Comparison of ENCODE assay signal across 40 mouse cellular contexts in the genomic region with DNA sequence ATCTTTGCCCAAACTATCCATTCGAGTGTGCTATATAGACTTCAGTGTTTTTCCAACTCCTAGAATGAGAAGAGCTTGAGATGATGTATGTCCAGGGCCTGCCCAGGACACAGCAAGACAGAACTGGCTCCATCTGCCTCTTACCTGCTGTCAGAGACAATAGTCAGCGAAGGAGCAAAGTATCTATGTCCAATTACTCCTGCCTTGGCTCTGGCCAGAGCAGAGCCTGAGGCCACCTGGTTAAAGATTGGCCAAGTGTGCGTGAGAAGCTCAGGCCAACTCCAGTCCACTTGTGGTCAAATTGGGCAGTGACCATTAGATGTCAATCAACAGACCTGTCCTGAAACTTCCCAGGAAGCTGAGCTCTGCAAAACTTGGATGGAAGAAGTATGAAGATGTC. TPM values are rescaled to one million over a fixed set of nuclear protein-coding genes. Genes with fewer than 3 reads are reported as not detected.
DNase-seq lines count a peak whose midpoint lies in the region; ATAC-seq and TF ChIP-seq lines count a peak whose summit lies in the region.
"Had no signal": no experiment of that assay in that cellular context is flagged by ENCODE, and none has a peak within 500 bp of the region (broad histone marks: within the 10 kb centered on the region; RNA-seq: fewer than 3 reads in every experiment).

No protein-coding gene starts in this region.

- ATAC-seq in liver, embryonic 16.5 days (ENCODE audit: low read depth), result peak; percentile 74
- no peak for ATAC-seq in forebrain, embryonic 13.5 days
- no peak for ATAC-seq in hindbrain, embryonic 12.5 days (ENCODE audit: low FRiP score)
- ATAC-seq: CD4-positive, CD25-positive, alpha-beta regulatory T cell, adult 4 months; hindbrain, postnatal 0 days; intestine, embryonic 15.5 days; midbrain, embryonic 16.5 days had no signal

- peak; percentile 99 for DNase-seq in liver, adult 2 months (ENCODE audit: extremely low read depth, low read depth, low spot score)
- DNase-seq in liver, result no peak
- DNase-seq in kidney, adult 9 months, result peak; percentile 91
- peak; percentile 82 for DNase-seq in kidney, postnatal 14 days
- DNase-seq in right cerebral cortex, postnatal 4 days, result no peak
- DNase-seq: adrenal gland, postnatal 36 days; cerebellum, adult 18-20 months; cerebellum, postnatal 10 days; gastrocnemius, postnatal 10 days; left cerebral cortex, postnatal 4 days; right cerebral cortex, postnatal 25 days; thymus, adult 2 months; thymus, postnatal 4 days had no signal

- H3K27me3 ChIP-seq in liver, adult 2 months (ENCODE audit: control insufficient read depth, insufficient read depth, low read length), result no peaks in the 10 kb centered on the region
- no peaks in the 10 kb centered on the region for H3K27me3 ChIP-seq in liver, embryonic 16.5 days (ENCODE audit: control insufficient read depth, insufficient read depth, low read depth, low read length)
- H3K27me3 ChIP-seq in forebrain, embryonic 13.5 days, result peaks cover 3% of the 10 kb centered on the region; the same call in 1 of the 2 replicates
- H3K27me3 ChIP-seq in hindbrain, embryonic 12.5 days, result no peaks in the 10 kb centered on the region
- H3K27me3 ChIP-seq: heart, embryonic 15.5 days; intestine, embryonic 15.5 days; lung, embryonic 15.5 days had no signal

- H3K4me1 ChIP-seq in liver, adult 2 months (ENCODE audit: control insufficient read depth, insufficient read depth, low read length), result peaks cover 27% of the 10 kb centered on the region
- peaks cover 6% of the 10 kb centered on the region for H3K4me1 ChIP-seq in liver, embryonic 16.5 days (ENCODE audit: control insufficient read depth, low read depth, low read length)
- H3K4me1 ChIP-seq in forebrain, embryonic 13.5 days, result no peaks in the 10 kb centered on the region
- no peaks in the 10 kb centered on the region for H3K4me1 ChIP-seq in hindbrain, embryonic 12.5 days
- H3K4me1 ChIP-seq: forebrain, embryonic 12.5 days; heart, embryonic 15.5 days; lung, embryonic 15.5 days; midbrain, embryonic 10.5 days had no signal

- H3K9ac ChIP-seq in liver, adult 2 months (ENCODE audit: low read depth, low read length), result no peak overlapping the region
- H3K9ac ChIP-seq in liver, embryonic 16.5 days (ENCODE audit: low read depth, low read length), result no peak overlapping the region
- no peak overlapping the region for H3K9ac ChIP-seq in forebrain, embryonic 13.5 days
- no peak overlapping the region for H3K9ac ChIP-seq in hindbrain, embryonic 12.5 days
- H3K9ac ChIP-seq: forebrain, embryonic 12.5 days; heart, embryonic 15.5 days; intestine, embryonic 15.5 days; lung, embryonic 15.5 days had no signal

- no peak for TF ChIP-seq POLR2A in liver, adult 2 months (IDR thresholded peaks at IDR 0.05; ENCODE audit: extremely low read depth, insufficient read depth, low read length)

- H3K79me2 ChIP-seq in liver, adult 2 months (ENCODE audit: control insufficient read depth, insufficient read depth, low read length), result no peaks in the 10 kb centered on the region

- H3K4me3 ChIP-seq in liver, adult 2 months (ENCODE audit: insufficient read depth, low read depth, low read length), result no peak overlapping the region
- H3K4me3 ChIP-seq in liver, embryonic 16.5 days (ENCODE audit: low read depth, low read length), result no peak overlapping the region
- H3K4me3 ChIP-seq in forebrain, embryonic 13.5 days, result no peak overlapping the region
- no peak overlapping the region for H3K4me3 ChIP-seq in hindbrain, embryonic 12.5 days
- H3K4me3 ChIP-seq: erythroblast, embryonic 14.5 days; forebrain, embryonic 12.5 days; heart, embryonic 10.5 days; heart, embryonic 15.5 days; intestine, embryonic 15.5 days; lung, embryonic 15.5 days; midbrain, embryonic 10.5 days had no signal

- 40% methylated on average over 3 of the region's 3 CpGs for WGBS in liver, adult 2 months
- 57% methylated on average over 3 of the region's 3 CpGs for WGBS in liver, embryonic 16.5 days (ENCODE audit: insufficient replicate concordance)
- WGBS in forebrain, embryonic 13.5 days, result 84% methylated on average over 3 of the region's 3 CpGs
- 77% methylated on average over 3 of the region's 3 CpGs for WGBS in hindbrain, embryonic 12.5 days

- no peak for TF ChIP-seq CTCF in liver, adult 2 months (IDR thresholded peaks at IDR 0.05; ENCODE audit: low read depth, low read length)

- H3K4me2 ChIP-seq in liver, embryonic 16.5 days (ENCODE audit: low read depth, low read length), result no peak overlapping the region
- H3K4me2 ChIP-seq in forebrain, embryonic 13.5 days, result no peak overlapping the region
- no peak overlapping the region for H3K4me2 ChIP-seq in hindbrain, embryonic 12.5 days (replicated peaks)
- H3K4me2 ChIP-seq: forebrain, embryonic 12.5 days; heart, embryonic 15.5 days; intestine, embryonic 15.5 days; lung, embryonic 15.5 days had no signal

- peak overlapping the region; percentile 53 for H3K27ac ChIP-seq in liver, adult 2 months (replicated peaks; ENCODE audit: insufficient read depth, low read depth, low read length)
- H3K27ac ChIP-seq in liver, embryonic 16.5 days (ENCODE audit: low read length), result no peak overlapping the region
- no peak overlapping the region for H3K27ac ChIP-seq in forebrain, embryonic 13.5 days
- no peak overlapping the region for H3K27ac ChIP-seq in hindbrain, embryonic 12.5 days
- H3K27ac ChIP-seq: forebrain, embryonic 12.5 days; heart, embryonic 10.5 days; heart, embryonic 15.5 days; hindbrain, postnatal 0 days; intestine, embryonic 15.5 days; lung, embryonic 15.5 days; midbrain, embryonic 10.5 days had no signal

- no peaks in the 10 kb centered on the region for H3K9me3 ChIP-seq in liver, embryonic 16.5 days (replicated peaks; ENCODE audit: control insufficient read depth, low read length)
- no peaks in the 10 kb centered on the region for H3K9me3 ChIP-seq in forebrain, embryonic 13.5 days (replicated peaks)
- no peaks in the 10 kb centered on the region for H3K9me3 ChIP-seq in hindbrain, embryonic 12.5 days (replicated peaks)
- H3K9me3 ChIP-seq: forebrain, embryonic 12.5 days; heart, embryonic 10.5 days; heart, embryonic 15.5 days; intestine, embryonic 15.5 days; lung, embryonic 15.5 days; midbrain, embryonic 10.5 days had no signal

- H3K36me3 ChIP-seq in liver, adult 2 months (ENCODE audit: control insufficient read depth, insufficient read depth, low read length), result no peaks in the 10 kb centered on the region
- no peaks in the 10 kb centered on the region for H3K36me3 ChIP-seq in liver, embryonic 16.5 days (ENCODE audit: control insufficient read depth, insufficient read depth)
- H3K36me3 ChIP-seq in forebrain, embryonic 13.5 days (ENCODE audit: poor library complexity, severe bottlenecking), result no peaks in the 10 kb centered on the region
- no peaks in the 10 kb centered on the region for H3K36me3 ChIP-seq in hindbrain, embryonic 12.5 days
- H3K36me3 ChIP-seq: forebrain, embryonic 12.5 days; heart, embryonic 10.5 days; heart, embryonic 15.5 days; intestine, embryonic 15.5 days; lung, embryonic 15.5 days; midbrain, embryonic 10.5 days had no signal

RNA-seq across cellular contexts. Expression of a gene that starts 13.9 kb away (rescaled TPM):
- 495 and 621 TPM in 2 replicates for total RNA-seq in liver, adult 2 months (2014; rRNA removed)
- 954 and 976 TPM in 2 replicates for polyA plus RNA-seq in liver, adult 2 months (2012; rRNA removed)
- 0.12 TPM in 2 replicates for polyA plus RNA-seq in liver, embryonic 16.5 days (2015; fragmentation: Nextera tagmentation; extraction: Ambion mirVana)
- not detected in 2 replicates for polyA plus RNA-seq in forebrain, embryonic 13.5 days (2015; fragmentation: Nextera tagmentation; extraction: Ambion mirVana)
- not detected in 2 replicates for polyA plus RNA-seq in hindbrain, embryonic 12.5 days (2016; fragmentation: Nextera tagmentation; extraction: Ambion mirVana)
- total RNA-seq: heart, postnatal 25 days; hindbrain, postnatal 0 days; layer of hippocampus, adult 18-20 months; layer of hippocampus, postnatal 25 days; left cerebral cortex, adult 8-10 months; left cerebral cortex, postnatal 4 days; megakaryocyte progenitor cell, adult 5-6 weeks; neutrophil, adult 5-6 weeks had no signal
- polyA plus RNA-seq: brain, embryonic 14.5 days; CD4-positive, CD25-positive, alpha-beta regulatory T cell, adult 4 months; cortical plate, adult 2 months; embryonic facial prominence, embryonic 14.5 days; erythroblast, embryonic 14.5 days; forebrain, embryonic 12.5 days; heart, embryonic 10.5 days; heart, embryonic 15.5 days; hindbrain, embryonic 11.5 days; hindbrain, postnatal 0 days; intestine, embryonic 15.5 days; limb, embryonic 14.5 days; lung, embryonic 15.5 days; midbrain, embryonic 10.5 days; midbrain, embryonic 16.5 days; neural tube, embryonic 11.5 days; spleen, adult 2 months had no signal

RNA-seq across cellular contexts. Expression of a gene that starts 16.1 kb away (rescaled TPM):
- total RNA-seq in liver, adult 2 months (2014; rRNA removed), result 18.3 and 32.8 TPM in 2 replicates
- polyA plus RNA-seq in liver, adult 2 months (2012; rRNA removed), result 31.4 and 33.9 TPM in 2 replicates
- 13.3 and 13.5 TPM in 2 replicates for polyA plus RNA-seq in liver, embryonic 16.5 days (2015; fragmentation: Nextera tagmentation; extraction: Ambion mirVana)
- polyA plus RNA-seq in forebrain, embryonic 13.5 days (2015; fragmentation: Nextera tagmentation; extraction: Ambion mirVana), result 35.0 and 39.8 TPM in 2 replicates
- polyA plus RNA-seq in hindbrain, embryonic 12.5 days (2016; fragmentation: Nextera tagmentation; extraction: Ambion mirVana), result 38.3 and 41.6 TPM in 2 replicates

RNA-seq across cellular contexts. Expression of a gene that starts 18.2 kb away (rescaled TPM):
- 0.74 and 1.0 TPM in 2 replicates for total RNA-seq in liver, adult 2 months (2014; rRNA removed)
- polyA plus RNA-seq in liver, adult 2 months (2012; rRNA removed), result 1.0 TPM in 2 replicates
- 0.05 and 0.07 TPM in 2 replicates for polyA plus RNA-seq in liver, embryonic 16.5 days (2015; fragmentation: Nextera tagmentation; extraction: Ambion mirVana)
- 0.06 TPM in 1 of 2 replicates, not detected in the other for polyA plus RNA-seq in forebrain, embryonic 13.5 days (2015; fragmentation: Nextera tagmentation; extraction: Ambion mirVana)
- 0.12 TPM in 1 of 2 replicates, not detected in the other for polyA plus RNA-seq in hindbrain, embryonic 12.5 days (2016; fragmentation: Nextera tagmentation; extraction: Ambion mirVana)
- total RNA-seq: megakaryocyte progenitor cell, adult 5-6 weeks; neutrophil, adult 5-6 weeks had no signal
- polyA plus RNA-seq: CD4-positive, CD25-positive, alpha-beta regulatory T cell, adult 4 months; erythroblast, embryonic 14.5 days; forebrain, embryonic 12.5 days; heart, embryonic 10.5 days; heart, embryonic 15.5 days; hindbrain, embryonic 11.5 days; intestine, embryonic 15.5 days; neural tube, embryonic 11.5 days had no signal

RNA-seq across cellular contexts. Expression of a gene that starts 38.8 kb away (rescaled TPM):
- 5.7 and 6.4 TPM in 2 replicates for total RNA-seq in liver, adult 2 months (2014; rRNA removed)
- 6.6 TPM in 2 replicates for polyA plus RNA-seq in liver, adult 2 months (2012; rRNA removed)
- 15.2 and 17.0 TPM in 2 replicates for polyA plus RNA-seq in liver, embryonic 16.5 days (2015; fragmentation: Nextera tagmentation; extraction: Ambion mirVana)
- 36.0 and 41.5 TPM in 2 replicates for polyA plus RNA-seq in forebrain, embryonic 13.5 days (2015; fragmentation: Nextera tagmentation; extraction: Ambion mirVana)
- polyA plus RNA-seq in hindbrain, embryonic 12.5 days (2016; fragmentation: Nextera tagmentation; extraction: Ambion mirVana), result 39.4 and 40.3 TPM in 2 replicates

RNA-seq across cellular contexts. Expression of a gene that starts 49.0 kb away (rescaled TPM):
- not detected in 2 replicates for total RNA-seq in liver, adult 2 months (2014; rRNA removed)
- polyA plus RNA-seq in liver, adult 2 months (2012; rRNA removed), result not detected in 2 replicates
- not detected in 2 replicates for polyA plus RNA-seq in liver, embryonic 16.5 days (2015; fragmentation: Nextera tagmentation; extraction: Ambion mirVana)
- not detected in 2 replicates for polyA plus RNA-seq in forebrain, embryonic 13.5 days (2015; fragmentation: Nextera tagmentation; extraction: Ambion mirVana)
- polyA plus RNA-seq in hindbrain, embryonic 12.5 days (2016; fragmentation: Nextera tagmentation; extraction: Ambion mirVana), result not detected in 2 replicates
- total RNA-seq: adrenal gland, postnatal 36 days; gastrocnemius, postnatal 10 days; heart, postnatal 25 days; hindbrain, postnatal 0 days; layer of hippocampus, adult 18-20 months; layer of hippocampus, postnatal 25 days; left cerebral cortex, adult 8-10 months; megakaryocyte progenitor cell, adult 5-6 weeks had no signal
- polyA plus RNA-seq: cortical plate, adult 2 months; embryonic facial prominence, embryonic 14.5 days; erythroblast, embryonic 14.5 days; forebrain, embryonic 12.5 days; gonadal fat pad, adult 2 months; heart, embryonic 10.5 days; heart, embryonic 15.5 days; hindbrain, embryonic 11.5 days; hindbrain, postnatal 0 days; intestine, embryonic 15.5 days; limb, embryonic 14.5 days; lung, embryonic 15.5 days; midbrain, embryonic 16.5 days; neural tube, embryonic 11.5 days had no signal

Comparison
In these comparisons a context has a peak if more than half of its experiments do, and no peak if none do; other contexts are left out.
1. DNase-seq: peak in liver, adult 2 months (single experiment), kidney, adult 9 months (single experiment) and kidney, postnatal 14 days (single experiment); none in liver (single experiment) and right cerebral cortex, postnatal 4 days (single experiment).
2. RNA of a gene that starts 13.9 kb away (polyA plus RNA-seq): 954 to 976 TPM in liver, adult 2 months; not detected in hindbrain, embryonic 12.5 days, 0.12 TPM in liver, embryonic 16.5 days and not detected in forebrain, embryonic 13.5 days; every median in the first group is over 100 times any median in the second.